Mouse (Mus musculus) neutrophil, adult 5-6 weeks (primary cell): Measurements from ENCODE around the gene Lipa. TPM values are rescaled to one million over a fixed set of nuclear protein-coding genes. Genes with fewer than 3 reads are reported as not detected.
A peak's percentile ranks its signal among the peaks of the same experiment; 100 is the strongest.

Experiments used
- ATAC-seq: fragments of 151-379, 151-347 bp; 2 replicates; pipeline ENCODE4 v1.8.0; 2017; ENCODE audit warnings: mild to moderate bottlenecking, moderate TSS enrichment; ENCODE audit not compliant: insufficient number of reproducible peaks, poor library complexity, low FRiP score, severe bottlenecking; ENCODE audit errors: extremely low read depth
- total RNA-seq: library from RNA; stranded (forward); fragments of 200-1000 nt; gene quantifications from 2 replicates; pipeline ENCODE4 v1.2.3, GENCODE M21; 2017

Lipa gene
- total RNA-seq, 1 experiment from 2014 or later: 36.2 TPM

DNA sequence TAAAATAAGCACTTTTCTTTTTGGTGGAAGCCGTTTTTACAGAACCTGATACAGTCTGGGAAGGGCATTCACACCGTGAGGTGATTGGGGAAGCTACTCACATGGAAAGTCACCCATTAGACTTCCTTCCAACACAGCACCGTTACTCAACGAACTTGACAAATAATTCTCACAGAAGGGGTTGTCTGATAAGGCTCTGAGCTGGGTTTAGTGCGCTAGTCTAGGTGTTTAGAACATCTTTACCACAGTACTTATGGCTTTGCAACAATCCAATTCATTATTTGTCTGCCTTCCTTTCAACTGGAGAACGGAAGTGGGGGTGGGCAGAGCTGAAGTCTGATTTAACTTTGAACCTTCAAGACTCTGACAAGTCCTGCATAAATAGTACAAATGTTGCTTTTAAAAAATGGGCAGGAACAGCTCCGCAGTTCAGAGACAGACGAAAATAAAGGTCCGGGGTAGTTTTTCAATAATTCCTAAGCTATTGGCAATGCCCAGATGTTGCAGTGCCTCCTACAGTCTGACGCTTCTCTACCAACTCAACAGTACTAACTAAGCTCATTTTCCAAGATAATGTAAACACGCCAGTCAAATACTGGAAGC lies 852 bp downstream of the Lipa start:
- no peak for ATAC-seq

DNA sequence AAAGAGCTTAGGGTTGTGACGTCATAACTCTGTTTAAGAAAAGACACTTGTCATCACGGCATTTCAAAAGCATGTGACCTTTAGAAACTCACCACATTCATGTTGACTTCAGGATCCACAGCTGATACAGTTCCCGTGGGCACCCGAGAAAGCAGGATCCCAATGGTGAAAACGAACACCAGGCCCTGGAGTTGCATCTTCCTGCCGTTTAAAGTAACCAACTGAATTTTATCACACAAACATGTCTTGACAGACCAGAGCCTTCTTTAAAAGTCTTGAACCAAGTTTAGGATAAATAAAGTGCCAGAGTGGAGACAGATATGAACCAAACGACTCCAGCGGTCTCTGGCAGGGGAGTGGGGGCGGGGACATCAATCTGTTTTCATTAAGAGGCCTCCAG lies 2.6 kb downstream of the Lipa start:
- no peak for ATAC-seq

DNA sequence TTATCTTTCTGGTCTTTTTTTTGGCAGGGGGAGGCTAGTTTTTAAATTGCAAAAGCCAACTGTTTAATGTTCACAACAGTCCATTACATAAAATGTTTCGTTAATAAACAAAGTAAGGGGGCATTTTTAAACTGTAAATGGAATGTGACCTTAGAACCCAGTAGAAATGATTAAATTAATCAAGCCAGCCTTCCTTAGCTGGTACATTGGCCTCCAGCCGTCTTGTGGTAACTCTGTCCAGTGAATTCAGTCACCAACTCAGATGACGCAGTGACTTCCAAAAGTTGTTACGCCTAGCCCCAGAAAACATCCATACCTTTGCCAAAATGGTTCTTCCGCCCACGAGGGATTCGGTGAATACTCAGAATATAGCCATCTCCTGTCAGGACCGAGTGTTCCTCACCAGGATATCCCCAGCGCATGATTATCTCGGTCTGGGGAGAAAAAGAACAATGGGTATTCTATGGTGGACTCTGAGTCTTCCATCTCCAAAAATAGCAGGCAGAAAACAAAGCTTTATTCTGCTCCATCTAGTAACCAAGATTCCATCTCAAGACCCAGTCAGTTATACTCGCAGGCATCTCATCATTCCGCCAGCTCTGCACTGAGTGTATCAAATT lies 4.1 kb downstream of the Lipa start:
- ATAC-seq: no peak

DNA sequence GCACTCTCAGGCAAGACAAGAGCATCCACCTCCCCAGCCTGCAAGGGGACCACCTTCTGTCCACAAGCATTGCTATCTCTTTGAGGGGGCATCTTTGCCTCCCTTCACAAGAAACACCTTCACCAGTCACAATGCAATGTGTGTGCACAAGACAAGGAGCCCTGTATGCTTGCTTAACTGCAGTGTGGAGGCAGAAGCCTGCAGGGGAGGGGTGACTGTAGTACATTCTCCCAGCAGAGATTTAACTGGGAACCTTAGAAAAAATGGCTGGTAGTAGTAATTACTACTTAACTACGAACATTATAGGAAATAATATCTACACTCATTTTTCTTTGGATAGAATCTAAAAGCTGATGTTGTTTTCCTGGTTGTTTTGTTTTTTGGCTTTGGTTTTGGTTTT lies 5.3 kb downstream of the Lipa start:
- no peak for ATAC-seq

DNA sequence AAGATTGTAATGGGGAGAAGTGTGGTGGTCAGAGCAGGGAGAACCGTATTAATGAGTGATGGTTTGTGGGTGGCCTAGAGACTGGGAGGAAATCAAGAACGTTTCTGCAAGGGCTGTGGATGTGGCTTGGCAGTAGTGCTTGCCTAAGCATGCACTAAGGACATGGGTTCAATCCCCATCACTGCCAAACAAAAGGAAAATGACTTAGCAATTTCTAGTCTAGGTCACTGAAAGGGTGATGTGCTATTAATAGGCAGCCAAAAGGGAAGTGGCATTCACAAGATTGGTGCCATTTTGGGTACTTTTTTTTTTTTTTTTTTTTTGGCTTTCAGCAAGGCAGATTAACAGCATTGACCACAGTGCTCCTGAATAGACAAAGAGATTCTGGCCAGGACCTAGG lies 5.9 kb downstream of the Lipa start:
- ATAC-seq: peak; percentile 42; the same call in 1 of the 2 replicates

DNA sequence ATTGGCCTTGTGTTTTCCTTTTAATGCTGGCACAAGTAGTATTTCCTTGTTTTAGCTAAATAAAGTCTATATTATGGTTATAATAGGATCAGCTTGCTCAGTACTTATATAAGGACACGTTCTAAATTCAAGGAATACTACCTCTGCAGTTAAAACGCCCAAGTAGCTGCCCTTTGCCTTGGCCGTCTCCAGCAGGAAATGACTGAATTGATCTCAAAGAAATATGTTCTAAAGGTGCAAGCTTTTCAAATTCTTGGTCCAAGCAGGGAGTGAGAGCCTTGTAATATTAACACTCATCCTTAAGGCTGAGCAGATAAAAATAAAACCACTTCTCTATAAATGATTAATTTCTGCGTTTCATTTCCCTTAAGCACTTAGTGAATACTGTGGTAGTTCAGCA lies 7.2 kb downstream of the Lipa start:
- no peak for ATAC-seq

DNA sequence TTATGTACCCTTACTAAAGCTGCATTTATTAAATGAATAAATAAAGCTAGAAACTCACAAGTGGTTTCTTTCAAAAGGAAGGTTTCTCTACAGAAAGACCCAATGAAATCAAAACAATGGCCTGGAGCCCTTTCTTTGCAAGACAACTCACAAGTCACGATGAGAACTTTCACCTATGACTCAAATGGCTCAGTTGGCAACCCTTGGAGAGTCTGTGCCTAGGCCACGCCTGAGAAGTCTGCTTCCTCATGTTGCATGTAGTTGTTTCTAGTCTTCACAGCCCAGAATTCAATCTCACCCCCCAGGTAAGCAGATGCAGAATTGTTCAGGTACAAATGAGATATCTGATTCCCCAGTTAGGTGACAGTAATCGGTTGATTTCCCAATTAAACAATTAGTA lies 7.6 kb downstream of the Lipa start:
- no peak for ATAC-seq

DNA sequence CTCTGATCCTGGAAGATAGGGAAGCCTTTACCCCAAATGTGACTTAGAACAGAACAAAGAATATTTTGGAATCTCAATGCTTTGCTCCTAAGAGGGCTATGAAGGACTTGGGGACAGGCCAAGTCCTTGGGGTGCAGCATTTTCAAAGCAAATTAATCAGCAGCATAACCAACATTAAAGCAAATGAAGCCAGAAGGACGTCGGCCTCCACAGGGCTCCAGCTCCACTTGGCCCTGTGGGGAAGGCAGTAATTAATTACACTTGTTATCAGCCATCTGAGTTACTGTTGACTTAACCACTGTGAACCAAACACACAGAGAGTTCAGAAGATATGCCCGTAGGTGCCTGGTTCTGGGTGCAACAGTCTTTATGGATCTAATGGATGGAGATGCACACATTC lies 8.5 kb downstream of the Lipa start:
- no peak for ATAC-seq

DNA sequence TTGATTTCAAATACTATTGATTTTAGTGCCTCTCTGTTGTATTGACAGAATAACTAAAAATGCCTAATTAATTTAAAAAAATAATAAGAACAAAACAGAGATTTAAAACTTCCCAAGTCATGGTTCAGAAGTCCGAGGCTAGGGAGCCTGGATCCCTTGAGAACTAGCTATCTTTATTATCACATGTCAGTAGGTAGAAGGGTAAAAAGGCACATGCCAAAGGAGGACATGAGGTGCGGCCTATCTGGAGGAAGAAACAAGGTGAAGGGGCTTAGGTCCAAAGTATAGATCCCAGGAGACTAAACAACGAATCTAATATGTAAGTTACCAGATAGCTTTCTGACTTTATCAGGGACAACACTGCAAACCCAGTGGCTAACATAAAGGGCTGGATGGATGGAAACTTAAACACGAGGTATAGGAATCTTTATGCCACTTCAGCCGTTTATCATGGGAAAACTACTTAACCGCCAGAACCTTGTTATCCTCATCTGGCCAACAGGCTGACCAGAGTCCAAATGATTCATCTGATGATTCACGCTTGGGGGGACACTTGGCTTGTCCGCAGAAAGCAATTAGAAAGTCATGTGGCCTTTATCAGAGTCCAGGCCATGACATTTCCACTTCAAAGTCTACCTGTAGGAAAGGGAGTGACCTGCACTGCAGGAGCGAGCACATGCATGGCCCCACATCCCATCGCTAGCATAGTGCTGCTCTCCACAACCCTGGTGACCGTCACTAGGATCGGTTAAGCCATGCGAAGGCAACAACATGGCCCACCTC lies 9.3 kb downstream of the Lipa start:
- no peak for ATAC-seq

DNA sequence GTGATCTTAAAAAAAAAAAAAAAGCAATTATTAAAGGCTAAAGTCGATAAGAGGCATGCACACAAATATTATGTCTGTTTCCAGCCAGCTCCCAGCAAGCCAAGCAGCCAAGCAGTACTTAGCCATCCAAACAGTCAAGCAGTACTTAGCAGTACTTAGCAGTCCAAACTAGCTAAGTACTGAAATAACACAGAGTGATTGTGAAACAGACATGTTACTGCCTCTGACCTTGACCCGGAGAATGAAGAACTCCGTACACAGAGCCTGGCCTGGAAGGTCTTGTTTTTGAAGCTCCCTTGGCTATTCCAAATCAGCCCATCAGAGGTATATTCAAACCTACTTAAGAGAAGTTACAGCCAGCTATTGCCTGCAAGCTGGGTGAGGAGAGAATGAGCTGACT lies 10.1 kb downstream of the Lipa start:
- no peak for ATAC-seq

DNA sequence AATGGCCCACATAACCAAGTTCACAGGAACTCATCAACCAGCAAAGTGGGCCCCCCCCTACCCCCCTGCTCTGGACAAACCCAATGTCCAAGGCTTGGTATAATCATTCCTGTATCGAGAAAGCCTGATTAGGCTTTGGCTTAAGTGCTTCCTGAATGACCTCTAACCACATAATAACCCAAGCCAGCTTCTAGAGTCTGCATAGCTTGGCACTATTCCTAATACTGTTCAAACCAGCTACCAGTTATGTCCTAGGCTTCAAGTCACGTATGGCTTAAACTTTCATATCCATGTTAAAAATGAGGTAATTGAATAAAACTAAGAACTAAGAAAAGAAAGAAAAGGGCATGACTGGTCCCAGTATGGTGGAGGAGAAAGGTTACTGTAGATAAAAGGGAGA lies 10.9 kb downstream of the Lipa start:
- ATAC-seq: no peak

DNA sequence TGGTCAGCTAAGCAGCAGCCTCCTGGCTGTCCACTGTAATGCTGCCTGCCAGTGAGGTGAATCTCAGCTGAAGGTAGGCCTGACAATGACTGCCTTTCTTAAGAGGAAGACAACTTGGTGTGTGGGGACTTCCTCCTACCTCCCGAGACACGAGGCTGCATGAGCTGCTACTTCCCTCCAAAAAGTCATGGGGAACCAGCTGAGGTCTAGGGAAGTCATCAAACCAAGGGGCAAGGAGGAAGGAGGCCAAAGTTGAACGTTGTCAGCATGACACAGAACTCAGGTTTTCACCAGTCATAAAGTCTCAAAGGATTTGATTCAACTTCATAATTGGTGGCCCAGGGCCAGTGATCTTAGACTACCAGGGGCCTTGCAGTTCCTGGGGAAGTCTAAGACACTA lies 11.6 kb downstream of the Lipa start:
- peak; percentile 94 for ATAC-seq

DNA sequence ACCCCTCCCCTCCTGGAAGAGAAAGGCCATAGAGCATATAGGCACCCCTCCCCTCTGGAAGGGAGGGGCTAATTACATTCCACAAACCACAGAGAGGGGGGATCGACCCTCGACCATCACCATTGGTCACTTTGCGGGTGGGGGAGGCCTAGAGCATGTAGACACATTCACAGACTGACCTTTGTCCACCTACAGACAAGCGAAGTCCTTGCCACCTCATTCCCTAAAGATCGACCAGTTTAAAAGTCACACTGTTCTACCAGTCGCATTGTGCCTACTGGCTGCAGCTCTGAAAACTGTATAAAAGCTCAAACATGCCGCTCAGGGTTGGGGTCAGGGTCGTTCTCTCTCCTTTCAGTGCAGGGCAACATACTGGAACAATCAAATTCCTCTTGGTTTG lies 15.7 kb downstream of the Lipa start:
- ATAC-seq: no peak

DNA sequence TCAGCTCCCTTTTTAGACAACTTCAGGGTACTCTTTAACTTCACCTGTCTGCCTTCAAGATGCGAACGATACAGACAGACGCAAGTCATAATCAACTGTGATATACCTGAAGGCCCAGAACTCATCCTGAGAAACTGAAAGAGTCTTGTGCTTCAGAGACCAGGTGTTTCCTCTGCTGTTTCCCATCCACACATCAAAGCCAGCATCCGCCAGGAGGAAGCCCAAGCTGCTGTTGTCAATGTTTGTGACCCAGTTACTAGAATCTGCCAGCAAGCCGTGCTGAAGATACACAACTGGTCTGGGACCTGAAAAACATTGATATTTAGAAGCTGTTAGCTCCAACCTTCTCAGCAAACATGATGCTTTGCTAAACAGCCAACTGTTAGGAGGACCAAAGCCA lies 16.6 kb downstream of the Lipa start:
- no peak for ATAC-seq

DNA sequence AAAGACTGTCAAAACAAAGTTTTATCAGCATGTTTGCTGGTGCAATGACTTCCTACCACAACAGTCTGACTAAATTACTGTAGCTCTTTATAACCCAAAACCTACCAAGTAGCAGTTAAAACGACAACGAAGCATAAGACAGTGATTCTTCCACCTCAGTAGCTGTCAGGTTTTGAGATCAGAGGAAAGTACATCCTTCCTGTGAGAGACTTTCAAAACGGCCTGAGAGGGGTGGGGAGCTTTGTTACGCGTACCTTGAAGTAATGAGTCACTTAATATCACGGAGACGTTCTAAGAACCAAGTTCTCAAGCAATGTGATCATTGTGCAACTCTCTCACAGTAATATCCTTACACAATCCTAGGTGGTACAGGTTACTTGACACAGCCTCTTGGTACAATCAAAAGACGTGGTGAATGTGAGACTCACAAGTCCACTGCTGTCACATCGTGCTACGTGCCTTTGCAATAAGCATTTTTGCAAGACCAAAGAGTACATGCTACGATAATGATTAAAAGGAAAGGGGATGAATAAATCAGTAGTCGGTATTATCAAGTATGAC lies 22.0 kb downstream of the Lipa start:
- ATAC-seq: no peak

DNA sequence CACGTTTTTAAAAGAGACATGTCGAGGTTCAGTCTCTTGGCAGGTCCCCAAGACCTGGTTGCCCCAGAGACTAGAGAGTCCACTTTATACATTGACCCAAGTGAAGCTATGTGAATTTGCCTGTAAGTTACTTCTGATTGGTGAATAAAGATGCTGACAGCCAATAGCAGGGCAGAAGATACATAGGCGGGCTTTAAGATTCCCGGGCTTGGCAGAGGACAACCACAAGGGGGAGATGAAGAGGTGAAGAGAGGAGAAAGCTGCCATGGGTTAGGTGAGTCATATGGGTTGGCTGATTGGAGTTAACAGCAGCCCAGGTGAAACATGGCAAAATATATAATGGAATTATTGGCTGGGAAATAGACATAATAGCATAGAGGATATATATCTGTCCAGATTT lies 26.5 kb downstream of the Lipa start:
- ATAC-seq: peak; percentile 96

DNA sequence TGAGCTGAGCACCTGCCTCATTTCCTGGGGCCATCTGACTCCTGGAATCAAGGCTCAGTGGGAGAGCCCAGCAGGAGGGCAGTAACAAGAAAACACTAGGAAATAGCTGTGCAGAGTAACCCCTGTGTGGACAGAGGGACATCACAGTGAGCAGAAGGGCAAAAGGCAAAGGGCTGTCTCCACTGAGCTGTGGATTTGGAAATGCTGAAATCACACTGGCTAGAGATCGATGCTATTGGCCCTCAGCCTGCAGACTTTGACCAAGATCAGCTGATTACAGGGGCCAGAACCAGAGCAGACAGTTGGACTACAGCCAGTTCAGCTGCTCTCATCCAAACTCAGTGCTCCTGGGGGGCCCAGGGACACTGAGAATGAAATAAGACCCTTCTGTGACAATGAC lies 30.9 kb downstream of the Lipa start:
- ATAC-seq: no peak

DNA sequence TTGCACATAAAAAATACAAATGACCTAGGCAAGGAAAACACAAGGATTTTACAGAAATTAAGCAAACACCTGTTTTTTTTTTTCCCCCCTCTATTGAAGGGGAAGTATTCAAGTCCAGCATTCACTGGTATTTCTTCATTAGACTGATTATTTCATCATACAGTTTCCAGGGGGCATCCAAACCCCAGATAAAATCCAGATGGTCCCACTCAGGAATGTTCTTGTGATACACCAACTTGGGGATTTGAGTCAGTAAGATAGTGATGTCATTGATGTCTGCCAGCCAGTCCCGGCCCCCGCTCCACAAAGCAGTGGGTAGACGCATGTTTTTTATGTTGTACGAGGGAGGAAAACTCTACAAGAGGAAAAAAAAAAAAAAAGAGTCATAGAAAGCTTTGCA lies 33.4 kb downstream of the Lipa start:
- no peak for ATAC-seq

DNA sequence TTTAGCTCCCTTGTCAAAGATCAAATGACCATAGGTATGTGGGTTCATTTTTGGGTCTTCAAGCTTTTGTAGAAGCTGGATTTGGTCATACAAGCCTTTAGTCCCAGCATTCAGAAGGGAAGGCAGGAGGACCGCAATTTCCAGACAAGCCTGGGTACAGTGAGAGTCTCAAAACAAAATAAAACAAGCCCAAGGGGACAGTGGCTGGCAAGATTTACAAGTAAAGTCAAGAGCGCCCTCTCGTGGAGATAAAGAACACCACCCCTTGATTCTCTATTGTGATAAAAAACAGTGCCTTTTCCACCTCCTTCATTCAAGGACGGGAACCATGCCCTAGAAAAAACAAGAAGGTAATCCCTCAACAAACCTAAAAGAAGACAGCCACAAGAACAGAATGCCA lies 43.7 kb downstream of the Lipa start:
- ATAC-seq: peak; percentile 73; the same call in 1 of the 2 replicates
